Mouse (Mus musculus): ENCODE measurements around the gene Gfm2.

Gene Gfm2

GRCm38 (mm10) chr13:97192649-97193048 is 54.9 kb downstream of the Gfm2 start:
- DNase-seq = peak; percentile 19 to 26

- peak; percentile 96 for DNase-seq
These were observed 55.7 kb downstream of the Gfm2 start for GRCm38 (mm10) chr13:97193420-97193819.

- no peak for DNase-seq
These were observed 58.6 kb downstream of the Gfm2 start for GRCm38 (mm10) chr13:97196186-97196924.

- DNase-seq = no peak
These were observed 59.1 kb downstream of the Gfm2 start for GRCm38 (mm10) chr13:97196925-97197218.

GRCm38 (mm10) chr13:97197932-97198562 is 60.3 kb downstream of the Gfm2 start, which contains the start of gene Hexb:
Hexb (minus strand) TSS chr13:97198357.
- peak; percentile 89 to 92 for DNase-seq

- no peak for DNase-seq
These were observed 61.4 kb downstream of the Gfm2 start for GRCm38 (mm10) chr13:97199123-97199522.

- DNase-seq = no peak
These were observed 63.3 kb downstream of the Gfm2 start for GRCm38 (mm10) chr13:97201076-97201475.

GRCm38 (mm10) chr13:97201896-97202295 is 64.2 kb downstream of the Gfm2 start:
- no peak for DNase-seq

- peak; percentile 87 for DNase-seq
These were observed 67.4 kb downstream of the Gfm2 start for GRCm38 (mm10) chr13:97205052-97205701.

GRCm38 (mm10) chr13:97206046-97206445 is 68.3 kb downstream of the Gfm2 start:
- DNase-seq = no peak

- peak in 1 of 2 experiments; percentile 31 for DNase-seq
These were observed 69.9 kb downstream of the Gfm2 start for GRCm38 (mm10) chr13:97207472-97208111.

- DNase-seq = no peak
These were observed 70.4 kb downstream of the Gfm2 start for GRCm38 (mm10) chr13:97208112-97208478.

GRCm38 (mm10) chr13:97208500-97209010 is 70.8 kb downstream of the Gfm2 start:
- DNase-seq = peak in 1 of 2 experiments; percentile 17

- no peak for DNase-seq
These were observed 77.0 kb downstream of the Gfm2 start for GRCm38 (mm10) chr13:97214583-97215268.

- DNase-seq = no peak
These were observed 77.8 kb downstream of the Gfm2 start for GRCm38 (mm10) chr13:97215563-97215962.

GRCm38 (mm10) chr13:97216196-97216595 is 78.5 kb downstream of the Gfm2 start:
- DNase-seq = no peak

- no peak for DNase-seq
These were observed 82.3 kb downstream of the Gfm2 start for GRCm38 (mm10) chr13:97220022-97220421.

- DNase-seq = no peak
These were observed 86.1 kb downstream of the Gfm2 start for GRCm38 (mm10) chr13:97223856-97224255.

- no peak for DNase-seq
These were observed 86.7 kb downstream of the Gfm2 start for GRCm38 (mm10) chr13:97224341-97224982.

GRCm38 (mm10) chr13:97225130-97225529 is 87.4 kb downstream of the Gfm2 start:
- no peak for DNase-seq

GRCm38 (mm10) chr13:97227795-97228194 is 90.1 kb downstream of the Gfm2 start:
- DNase-seq = no peak

- no peak for DNase-seq
These were observed 92.4 kb downstream of the Gfm2 start for GRCm38 (mm10) chr13:97230101-97230500.

Data from cerebellum, postnatal 10 days (tissue).